Mouse (Mus musculus): ENCODE results near the gene Clba1.

- TF ChIP-seq POLR2AphosphoS5 (IDR thresholded peaks at IDR 0.05; ENCODE audit: borderline replicate concordance, low read depth, low read length) (no peak), MAX (IDR thresholded peaks at IDR 0.05; ENCODE audit: low read length) (no peak), RAD21 (IDR thresholded peaks at IDR 0.05; ENCODE audit: low read depth, low read length) (no peak), CTCF (IDR thresholded peaks at IDR 0.05 in 2 of 3, conservative IDR thresholded peaks at IDR 0.05 in 1 of 3; ENCODE audit: control insufficient read depth in 1 of 3, insufficient read depth in 1 of 3, low read depth in 2 of 3, low read length in 3 of 3, poor library complexity in 1 of 3, severe bottlenecking in 1 of 3) (no peak), SMC3 (IDR thresholded peaks at IDR 0.05; ENCODE audit: low read depth, low read length) (no peak), E2F4 (IDR thresholded peaks at IDR 0.05; ENCODE audit: borderline replicate concordance, low read depth, low read length) (no peak), ZMIZ1 (IDR thresholded peaks at IDR 0.05; ENCODE audit: low read depth, low read length) (no peak), TAL1 (IDR thresholded peaks at IDR 0.05; ENCODE audit: low read length) (no peak), POLR2A (IDR thresholded peaks at IDR 0.05; ENCODE audit: control insufficient read depth in 1 of 2, insufficient read depth in 1 of 2, low read depth in 1 of 2, low read length in 2 of 2, poor library complexity in 1 of 2) (no peak), USF1 (IDR thresholded peaks at IDR 0.05; ENCODE audit: low read depth, low read length) (no peak)
Observed at GRCm38 (mm10) chr12:112796551-112797510, 11.9 kb upstream of the Clba1 start.

Data from MEL (cell line).